Mouse (Mus musculus): ENCODE measurements at regions not wholly inside any gene's neighbourhood (a gene's known extent, or its start where the extent isn't known, plus 50 kb on each side); places are given as distances from the start of the nearest gene placed in this dataset.

DNA sequence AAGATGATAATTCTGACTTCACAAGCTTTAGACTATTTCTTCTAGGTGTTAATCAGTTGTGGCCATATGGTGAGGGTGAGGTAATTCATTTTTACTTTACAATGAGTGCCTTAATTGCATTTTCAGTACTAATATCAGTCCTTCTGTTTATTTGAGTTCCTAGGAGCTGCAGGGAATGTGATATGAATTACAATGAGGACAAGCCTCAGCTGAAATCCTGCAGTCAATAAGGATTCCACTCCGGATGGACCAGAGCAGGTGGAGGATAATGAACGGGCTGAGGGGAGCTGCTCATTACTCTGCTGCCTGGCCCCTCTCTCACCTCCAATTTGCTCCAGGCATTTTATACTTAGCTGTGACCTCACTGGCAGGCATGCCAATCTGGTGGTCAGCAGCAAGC, 85.7 kb upstream of the Cul1 start:
- TF ChIP-seq CTCF (conservative IDR thresholded peaks at IDR 0.05; ENCODE audit: low read length) = no peak
- TF ChIP-seq NANOG (IDR thresholded peaks at IDR 0.05; ENCODE audit: borderline replicate concordance, low read length) = no peak
